Mouse (Mus musculus) forebrain, embryonic 14.5 days (tissue): ENCODE data around the gene Eef1e1. TPM values are rescaled to one million over a fixed set of nuclear protein-coding genes. Genes with fewer than 3 reads are reported as not detected.
"Not testable (repeated sequence)": the region's sequence is repeated elsewhere in the genome, so short reads cannot be mapped to it uniquely, and the experiment has no call there.

ENCODE experiments used
- ATAC-seq: fragments of 200-750 bp; cut with Nextera tagmentation; 2 replicates; pipeline ENCODE4 v1.8.0; 2017; ENCODE audit warnings: mild to moderate bottlenecking, moderate library complexity
- DNase-seq: peaks from one replicate; pipeline ENCODE4 v3.0.0-alpha.2; 2015; ENCODE audit warnings: low spot score
- H3K27ac ChIP-seq: fragments of 300-500 bp; sonication (generic); 2 replicates; pipeline ENCODE4 v1.5.1; 2014; ENCODE audit warnings: low read depth, mild to moderate bottlenecking, control low read depth, low read length, moderate library complexity
- H3K27me3 ChIP-seq: fragments of 300-500 bp; sonication (generic); replicated peaks from 2 replicates; pipeline ENCODE4 v1.6.1; 2014; ENCODE audit warnings: low read length, control low read depth, mixed read lengths; ENCODE audit not compliant: control insufficient read depth, insufficient read depth
- H3K36me3 ChIP-seq: fragments of 300-500 bp; sonication (generic); 2 replicates; pipeline ENCODE4 v1.6.1; 2014; ENCODE audit warnings: low read length, control low read depth; ENCODE audit not compliant: control insufficient read depth, insufficient read depth
- H3K4me1 ChIP-seq: fragments of 300-500 bp; sonication (generic); 2 replicates; pipeline ENCODE4 v1.6.1; 2014; ENCODE audit warnings: antibody characterized with exemption, low read length, control low read depth; ENCODE audit not compliant: control insufficient read depth, insufficient read depth
- H3K4me2 ChIP-seq: fragments of 300-500 bp; sonication (generic); 2 replicates; pipeline ENCODE4 v1.6.1; 2014; ENCODE audit warnings: mild to moderate bottlenecking, control low read depth, low read length
- H3K4me3 ChIP-seq: fragments of 300-500 bp; sonication (generic); 2 replicates; pipeline ENCODE4 v1.5.1; 2014; ENCODE audit warnings: low read depth, low read length, control low read depth
- H3K9ac ChIP-seq: fragments of 300-500 bp; sonication (generic); 2 replicates; pipeline ENCODE4 v1.6.1; 2014; ENCODE audit warnings: mild to moderate bottlenecking, low read length, control low read depth, moderate library complexity
- H3K9me3 ChIP-seq: fragments of 300-500 bp; sonication (generic); replicated peaks from 2 replicates; pipeline ENCODE4 v1.6.1; 2016; ENCODE audit warnings: low read length, control low read depth, mixed read lengths; ENCODE audit not compliant: control insufficient read depth
- WGBS: fragments of 180-500 bp; shearing (Covaris S2); extraction: QIAGEN DNeasy Blood & Tissue Kit; methylation state at CpG from one replicate; pipeline ENCODE4 v1.1.7; 2014; 5-methylcytosine and 5-hydroxymethylcytosine counted together
- polyA plus RNA-seq: library from polyadenylated mRNA; unstranded; fragments of >200 nt; fragmentation: Nextera tagmentation; extraction: Ambion mirVana; gene quantifications from 2 replicates; pipeline ENCODE4 v1.2.1, GENCODE M21; 2014

Gene Eef1e1
- 104 and 112 TPM in 2 replicates for polyA plus RNA-seq

GRCm38 (mm10) chr13:38658528-38659280 is at the start of gene Eef1e1:
Gene Eef1e1, minus strand, starts transcription at chr13:38659058.
- peak; percentile 99 for ATAC-seq
- peak within 1 kb of the TSS; percentile 72 for H3K27ac ChIP-seq
- no peaks in the 10 kb centered on the region for H3K9me3 ChIP-seq
- H3K27me3 ChIP-seq = no peaks in the 10 kb centered on the region
- under 1% methylated on average over 59 of the region's 59 CpGs for WGBS
- DNase-seq = peak; percentile 96
- peaks cover 23% of the 10 kb centered on the region for H3K36me3 ChIP-seq
- peak within 1 kb of the TSS; percentile 67 for H3K4me2 ChIP-seq
- H3K9ac ChIP-seq = peak within 1 kb of the TSS; percentile 91
- H3K4me3 ChIP-seq = peak within 1 kb of the TSS; percentile 90
- peaks cover 4% of the 10 kb centered on the region for H3K4me1 ChIP-seq

GRCm38 (mm10) chr13:38690845-38691244 is 32.0 kb upstream of the Eef1e1 start:
- 85% methylated on average over 6 of the region's 6 CpGs for WGBS
- H3K27ac ChIP-seq = no peak overlapping the region
- no peaks in the 10 kb centered on the region for H3K9me3 ChIP-seq
- no peaks in the 10 kb centered on the region for H3K27me3 ChIP-seq
- no peak for DNase-seq
- no peak overlapping the region for H3K4me3 ChIP-seq
- H3K9ac ChIP-seq = no peak overlapping the region
- H3K4me2 ChIP-seq = no peak overlapping the region
- no peaks in the 10 kb centered on the region for H3K36me3 ChIP-seq
- no peaks in the 10 kb centered on the region for H3K4me1 ChIP-seq
- ATAC-seq = no peak

GRCm38 (mm10) chr13:38690028-38690427 is 31.2 kb upstream of the Eef1e1 start:
- Histone ChIP-seq H3K27me3 (no peaks in the 10 kb centered on the region), H3K4me2 (no peak overlapping the region), H3K36me3 (no peaks in the 10 kb centered on the region), H3K9ac (no peak overlapping the region), H3K4me3 (no peak overlapping the region), H3K27ac (no peak overlapping the region), H3K4me1 (no peaks in the 10 kb centered on the region), H3K9me3 (no peaks in the 10 kb centered on the region)
- ATAC-seq = no peak
- DNase-seq = peak; percentile 48
- WGBS = 71% methylated on average over 3 of the region's 3 CpGs

GRCm38 (mm10) chr13:38688761-38689160 is 29.9 kb upstream of the Eef1e1 start:
- H3K27me3 ChIP-seq = no peaks in the 10 kb centered on the region
- WGBS = 89% methylated on average over 11 of the region's 11 CpGs
- no peak for ATAC-seq

GRCm38 (mm10) chr13:38672336-38672735 is 13.5 kb upstream of the Eef1e1 start:
- H3K4me1 ChIP-seq = no peaks in the 10 kb centered on the region
- DNase-seq (peak; percentile 15), ATAC-seq (no peak)
- no peaks in the 10 kb centered on the region for H3K27me3 ChIP-seq
- H3K36me3 ChIP-seq = no peaks in the 10 kb centered on the region
- H3K27ac ChIP-seq = no peak overlapping the region
- H3K9ac ChIP-seq = no peak overlapping the region
- no peak overlapping the region for H3K4me3 ChIP-seq
- no peaks in the 10 kb centered on the region for H3K9me3 ChIP-seq
- 78% methylated on average over 9 of the region's 9 CpGs for WGBS
- H3K4me2 ChIP-seq = no peak overlapping the region

More at GRCm38 (mm10) chr13:38688761-38689160, 29.9 kb upstream of the Eef1e1 start:
- no peak for DNase-seq
- no peak overlapping the region for H3K27ac ChIP-seq
- H3K9ac ChIP-seq = no peak overlapping the region
- no peak overlapping the region for H3K4me3 ChIP-seq
- H3K36me3 ChIP-seq = no peaks in the 10 kb centered on the region
- no peaks in the 10 kb centered on the region for H3K4me1 ChIP-seq
- no peak overlapping the region for H3K4me2 ChIP-seq
- no peaks in the 10 kb centered on the region for H3K9me3 ChIP-seq

GRCm38 (mm10) chr13:38671451-38671850 is 12.6 kb upstream of the Eef1e1 start:
- not testable (repeated sequence) for H3K4me3 ChIP-seq, H3K4me1 ChIP-seq, H3K36me3 ChIP-seq, H3K27me3 ChIP-seq, H3K9ac ChIP-seq, DNase-seq, ATAC-seq, H3K9me3 ChIP-seq, H3K27ac ChIP-seq, H3K4me2 ChIP-seq
- 92% methylated on average over 6 of the region's 6 CpGs for WGBS

GRCm38 (mm10) chr13:38670051-38670450 is 11.2 kb upstream of the Eef1e1 start:
- H3K4me3 ChIP-seq = no peak overlapping the region
- no peaks in the 10 kb centered on the region for H3K36me3 ChIP-seq
- DNase-seq = no peak
- ATAC-seq = no peak
- no peaks in the 10 kb centered on the region for H3K27me3 ChIP-seq
- H3K4me2 ChIP-seq = no peak overlapping the region
- H3K9ac ChIP-seq = no peak overlapping the region
- no peaks in the 10 kb centered on the region for H3K9me3 ChIP-seq
- H3K4me1 ChIP-seq = no peaks in the 10 kb centered on the region
- H3K27ac ChIP-seq = no peak overlapping the region

GRCm38 (mm10) chr13:38668514-38668913 is 9.7 kb upstream of the Eef1e1 start:
- 33% methylated on average over 2 of the region's 2 CpGs for WGBS
- no peaks in the 10 kb centered on the region for H3K36me3 ChIP-seq
- H3K4me3 ChIP-seq = no peak overlapping the region
- H3K9me3 ChIP-seq = no peaks in the 10 kb centered on the region
- DNase-seq (peak; percentile 11), ATAC-seq (no peak)
- no peak overlapping the region for H3K27ac ChIP-seq
- H3K4me1 ChIP-seq = no peaks in the 10 kb centered on the region
- H3K4me2 ChIP-seq = no peak overlapping the region
- H3K27me3 ChIP-seq = no peaks in the 10 kb centered on the region
- H3K9ac ChIP-seq = no peak overlapping the region

GRCm38 (mm10) chr13:38664753-38665152 is 5.9 kb upstream of the Eef1e1 start:
- Histone ChIP-seq H3K27me3 (no peaks in the 10 kb centered on the region), H3K27ac (no peak overlapping the region), H3K9me3 (no peaks in the 10 kb centered on the region), H3K36me3 (no peaks in the 10 kb centered on the region), H3K4me2 (no peak overlapping the region), H3K9ac (no peak overlapping the region), H3K4me1 (no peaks in the 10 kb centered on the region), H3K4me3 (no peak overlapping the region)
- 71% methylated on average over 1 of the region's 1 CpGs for WGBS
- no peak for ATAC-seq
- DNase-seq = no peak
